Mouse (Mus musculus) stomach, postnatal 0 days (tissue): ENCODE measurements around the gene Gemin4.
A peak's percentile ranks its signal among the peaks of the same experiment; 100 is the strongest.

Experiments
- CTCF ChIP-seq: IDR thresholded peaks from 2 replicates; pipeline ENCODE4 v1.5.1; 2016; ENCODE audit warnings: antibody characterized with exemption, low read depth, mild to moderate bottlenecking, moderate library complexity
- EP300 ChIP-seq: optimal IDR thresholded peaks from 2 replicates; pipeline ENCODE3; 2016; ENCODE audit warnings: antibody characterized with exemption

DNA sequence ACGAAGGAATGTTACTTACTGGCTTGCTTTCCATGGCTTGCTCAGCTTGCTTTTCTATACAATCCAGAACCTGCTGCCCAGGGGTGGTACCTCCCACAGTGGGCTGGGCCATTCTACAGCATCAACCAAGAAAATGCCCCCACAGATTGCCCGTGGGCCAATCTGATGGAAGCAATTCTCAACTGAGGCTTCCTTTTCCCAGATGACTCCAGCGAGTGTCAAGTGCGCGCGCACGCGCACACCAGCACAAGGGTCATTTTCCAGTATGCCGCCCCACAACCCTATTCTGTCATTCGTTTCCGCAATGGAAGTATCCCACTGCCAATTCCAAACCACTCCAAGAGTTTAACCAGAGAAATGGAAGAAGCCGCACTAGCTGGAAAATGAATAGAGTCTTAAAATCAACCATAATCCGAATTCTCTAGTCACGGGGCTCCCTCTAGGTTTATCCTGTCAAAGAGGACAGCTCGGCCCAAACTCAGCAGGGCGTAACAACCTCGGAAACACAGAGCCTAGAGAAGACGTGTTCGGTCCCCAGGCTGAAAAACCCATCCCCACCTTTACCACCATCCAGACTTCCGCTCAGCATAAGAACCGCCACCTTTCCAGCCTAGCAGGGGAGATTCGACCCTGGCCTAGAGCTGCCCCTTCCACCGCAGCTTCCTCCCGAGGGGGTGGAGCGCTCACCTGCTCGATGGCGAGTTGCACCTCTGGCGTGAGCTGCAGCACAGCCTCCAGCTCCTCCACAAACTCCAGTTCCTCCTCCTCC lies 38.6 kb downstream of the Gemin4 start:
- TF ChIP-seq CTCF, result no peak
- TF ChIP-seq EP300, result peak; percentile 14
